Mouse (Mus musculus) MEL (cell line): ENCODE measurements at regions not wholly inside any gene's neighbourhood (a gene's known extent, or its start where the extent isn't known, plus 50 kb on each side); places are given as distances from the start of the nearest gene placed in this dataset.

Experiments
- CHD2 ChIP-seq: IDR thresholded peaks from 2 replicates; pipeline ENCODE4 v1.6.1; 2011; ENCODE audit warnings: low read length, improper control_type of control experiment
- CTCF ChIP-seq, 3 experiments: IDR thresholded peaks in 2 of 3; conservative IDR thresholded peaks in 1 of 3; 2 replicates each; pipeline ENCODE4 v1.5.1; 2011 to 2012; ENCODE audit warnings: low read length in 3 of 3, low read depth in 2 of 3, mild to moderate bottlenecking in 2 of 3, improper control_type of control experiment in 1 of 3, inconsistent platforms in 1 of 3, mixed read lengths in 1 of 3, moderate library complexity in 1 of 3; ENCODE audit not compliant: control insufficient read depth in 1 of 3, insufficient read depth in 1 of 3, poor library complexity in 1 of 3, severe bottlenecking in 1 of 3
- EP300 ChIP-seq, 2 experiments: IDR thresholded peaks; 2 replicates each; pipeline ENCODE4 v1.6.1; 2011; ENCODE audit warnings: improper control_type of control experiment in 2 of 2, low read length in 2 of 2, low read depth in 1 of 2, mild to moderate bottlenecking in 1 of 2
- MEF2A ChIP-seq: IDR thresholded peaks from 2 replicates; pipeline ENCODE4 v1.6.1; 2014; ENCODE audit warnings: low read depth, mild to moderate bottlenecking, inconsistent platforms, low read length, improper control_type of control experiment; ENCODE audit not compliant: poor library complexity, insufficient replicate concordance, severe bottlenecking; ENCODE audit errors: extremely low read depth
- MXI1 ChIP-seq: IDR thresholded peaks from 2 replicates; pipeline ENCODE4 v1.6.1; 2011; ENCODE audit warnings: mild to moderate bottlenecking, low read depth, low read length, improper control_type of control experiment
- NRF1 ChIP-seq: IDR thresholded peaks from 2 replicates; pipeline ENCODE4 v1.6.1; 2014; ENCODE audit warnings: low read depth, mild to moderate bottlenecking, inconsistent platforms, low read length, improper control_type of control experiment, moderate library complexity; ENCODE audit not compliant: poor library complexity, insufficient read depth, severe bottlenecking
- POLR2A ChIP-seq, 2 experiments: IDR thresholded peaks; 2 replicates each; pipeline ENCODE4 v1.6.1; 2011 to 2012; ENCODE audit warnings: low read length in 2 of 2, mild to moderate bottlenecking in 2 of 2, control low read depth in 1 of 2, improper control_type of control experiment in 1 of 2, low read depth in 1 of 2, moderate library complexity in 1 of 2; ENCODE audit not compliant: control insufficient read depth in 1 of 2, insufficient read depth in 1 of 2, poor library complexity in 1 of 2
- RCOR1 ChIP-seq: IDR thresholded peaks from 2 replicates; pipeline ENCODE4 v1.6.1; 2012; ENCODE audit warnings: low read depth, mild to moderate bottlenecking, inconsistent platforms, low read length, improper control_type of control experiment
- SMC3 ChIP-seq: IDR thresholded peaks from 2 replicates; pipeline ENCODE4 v1.6.1; 2011; ENCODE audit warnings: low read depth, low read length, improper control_type of control experiment
- ZMIZ1 ChIP-seq: IDR thresholded peaks from 2 replicates; pipeline ENCODE4 v1.6.1; 2012; ENCODE audit warnings: low read depth, mild to moderate bottlenecking, inconsistent platforms, low read length, improper control_type of control experiment, moderate library complexity

GRCm38 (mm10) chr17:78086963-78087362, 113.1 kb upstream of the Crim1 start:
- TF ChIP-seq CTCF (IDR thresholded peaks at IDR 0.05 in 2 of 3, conservative IDR thresholded peaks at IDR 0.05 in 1 of 3; ENCODE audit: control insufficient read depth in 1 of 3, insufficient read depth in 1 of 3, low read depth in 2 of 3, low read length in 3 of 3, poor library complexity in 1 of 3, severe bottlenecking in 1 of 3) (no peak), ZMIZ1 (no peak), POLR2A (IDR thresholded peaks at IDR 0.05; ENCODE audit: control insufficient read depth in 1 of 2, insufficient read depth in 1 of 2, low read depth in 1 of 2, low read length in 2 of 2, poor library complexity in 1 of 2) (no peak), MEF2A (no peak), SMC3 (no peak), MXI1 (no peak), EP300 (IDR thresholded peaks at IDR 0.05; ENCODE audit: low read depth in 1 of 2, low read length in 2 of 2) (no peak), RCOR1 (no peak), NRF1 (no peak), CHD2 (no peak)
